16 mouse cellular contexts compared by ENCODE assay signal in the genomic region with DNA sequence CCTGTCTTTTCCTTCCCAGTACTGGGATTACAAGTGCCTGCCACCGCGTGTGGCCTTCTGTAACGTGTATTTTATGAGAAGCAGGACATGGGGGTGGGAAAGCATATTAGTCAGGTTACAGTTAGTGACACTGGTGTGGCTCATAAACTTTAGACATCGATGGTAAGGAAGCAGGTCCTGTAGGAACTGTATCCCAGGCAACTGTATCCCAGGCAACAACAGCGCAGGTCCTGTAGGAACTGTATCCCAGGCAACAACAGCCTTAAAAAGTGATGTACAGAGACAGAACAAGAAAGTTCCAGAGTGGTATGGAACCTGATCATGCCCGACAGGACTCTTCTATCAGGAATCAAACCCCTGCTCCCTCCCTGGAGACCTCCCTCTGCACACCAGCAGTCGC. TPM values are rescaled to one million over a fixed set of nuclear protein-coding genes. Genes with fewer than 3 reads are reported as not detected.
DNase-seq lines count a peak whose midpoint lies in the region; ATAC-seq lines count a peak whose summit lies in the region.
"Had no signal": no experiment of that assay in that cellular context is flagged by ENCODE, and none has a peak within 500 bp of the region (broad histone marks: within the 10 kb centered on the region; RNA-seq: fewer than 3 reads in every experiment).

No protein-coding gene starts in this region.

- no peak overlapping the region for H3K9ac ChIP-seq in kidney, embryonic 15.5 days
- no peak overlapping the region for H3K9ac ChIP-seq in midbrain, embryonic 15.5 days
- H3K9ac ChIP-seq: embryonic facial prominence, embryonic 15.5 days; forebrain, embryonic 15.5 days; heart, embryonic 13.5 days had no signal

- H3K36me3 ChIP-seq in kidney, embryonic 15.5 days, result peaks cover 31% of the 10 kb centered on the region
- peaks cover 10% of the 10 kb centered on the region for H3K36me3 ChIP-seq in midbrain, embryonic 15.5 days (replicated peaks)

- peak overlapping the region; percentile 86 for H3K27ac ChIP-seq in kidney, embryonic 15.5 days
- peak overlapping the region; percentile 40; the same call in 1 of the 2 replicates for H3K27ac ChIP-seq in midbrain, embryonic 15.5 days
- H3K27ac ChIP-seq: embryonic facial prominence, embryonic 15.5 days; forebrain, embryonic 15.5 days; heart, embryonic 13.5 days had no signal

- no peak overlapping the region for H3K4me2 ChIP-seq in kidney, embryonic 15.5 days
- no peak overlapping the region for H3K4me2 ChIP-seq in midbrain, embryonic 15.5 days
- H3K4me2 ChIP-seq: embryonic facial prominence, embryonic 15.5 days; forebrain, embryonic 15.5 days; heart, embryonic 13.5 days; liver, embryonic 11.5 days had no signal

- ATAC-seq in kidney, embryonic 15.5 days (replicated peaks; ENCODE audit: low FRiP score), result peak; percentile 61
- no peak for ATAC-seq in midbrain, embryonic 15.5 days (replicated peaks)
- ATAC-seq: CD4-positive, CD25-positive, alpha-beta regulatory T cell, adult 4 months; forebrain, embryonic 15.5 days had no signal

- H3K4me1 ChIP-seq in kidney, embryonic 15.5 days, result peaks cover 50% of the 10 kb centered on the region
- peaks cover 23% of the 10 kb centered on the region for H3K4me1 ChIP-seq in midbrain, embryonic 15.5 days

- 51% methylated on average over 7 of the region's 7 CpGs for WGBS in kidney, embryonic 15.5 days
- 59% methylated on average over 7 of the region's 7 CpGs for WGBS in midbrain, embryonic 15.5 days

- H3K4me3 ChIP-seq in kidney, embryonic 15.5 days (replicated peaks), result no peak overlapping the region
- H3K4me3 ChIP-seq in midbrain, embryonic 15.5 days, result no peak overlapping the region
- H3K4me3 ChIP-seq: embryonic facial prominence, embryonic 15.5 days; forebrain, embryonic 15.5 days; heart, embryonic 13.5 days had no signal

- no peaks in the 10 kb centered on the region for H3K9me3 ChIP-seq in kidney, embryonic 15.5 days (replicated peaks)
- H3K9me3 ChIP-seq in midbrain, embryonic 15.5 days, result no peaks in the 10 kb centered on the region
- H3K9me3 ChIP-seq: embryonic facial prominence, embryonic 15.5 days; forebrain, embryonic 15.5 days; heart, embryonic 13.5 days had no signal

- no peaks in the 10 kb centered on the region for H3K27me3 ChIP-seq in kidney, embryonic 15.5 days
- H3K27me3 ChIP-seq in midbrain, embryonic 15.5 days (replicated peaks), result no peaks in the 10 kb centered on the region
- H3K27me3 ChIP-seq: embryonic facial prominence, embryonic 15.5 days; forebrain, embryonic 15.5 days; heart, embryonic 13.5 days had no signal

- DNase-seq in kidney, postnatal 36 days, result no peak
- DNase-seq in right cerebral cortex, adult 18-20 months, result peak; percentile 41
- DNase-seq in right cerebral cortex, postnatal 25 days, result no peak
- DNase-seq in adrenal gland, postnatal 25 days, result no peak
- DNase-seq in MN1 (ENCODE audit: low spot score), result no peak
- DNase-seq: cerebellum, adult 11 months; layer of hippocampus, postnatal 36 days; retina, postnatal 1 day; thymus, adult 18-20 months had no signal

RNA-seq across cellular contexts. Expression of gene Cep295nl, which starts 20.8 kb away (rescaled TPM):
- polyA plus RNA-seq in kidney, embryonic 15.5 days (2015; fragmentation: Nextera tagmentation; extraction: Ambion mirVana), result 0.44 and 0.80 TPM in 2 replicates
- polyA plus RNA-seq in midbrain, embryonic 15.5 days (2015; fragmentation: Nextera tagmentation; extraction: Ambion mirVana), result 0.09 and 0.27 TPM in 2 replicates
- 1.1 and 3.4 TPM in 2 replicates for total RNA-seq in adrenal gland, postnatal 25 days (2021)
- polyA plus RNA-seq: forebrain, embryonic 15.5 days; liver, embryonic 11.5 days had no signal

RNA-seq across cellular contexts. Expression of gene Usp36, which starts 31.5 kb away (rescaled TPM):
- 21.8 and 24.2 TPM in 2 replicates for polyA plus RNA-seq in kidney, embryonic 15.5 days (2015; fragmentation: Nextera tagmentation; extraction: Ambion mirVana)
- polyA plus RNA-seq in midbrain, embryonic 15.5 days (2015; fragmentation: Nextera tagmentation; extraction: Ambion mirVana), result 20.1 and 23.1 TPM in 2 replicates
- 23.1 and 25.0 TPM in 2 replicates for total RNA-seq in adrenal gland, postnatal 25 days (2021)

RNA-seq across cellular contexts. Expression of gene Timp2, which starts 34.0 kb away (rescaled TPM):
- polyA plus RNA-seq in kidney, embryonic 15.5 days (2015; fragmentation: Nextera tagmentation; extraction: Ambion mirVana), result 84.4 and 87.7 TPM in 2 replicates
- polyA plus RNA-seq in midbrain, embryonic 15.5 days (2015; fragmentation: Nextera tagmentation; extraction: Ambion mirVana), result 83.4 and 83.6 TPM in 2 replicates
- 43.1 and 51.3 TPM in 2 replicates for total RNA-seq in adrenal gland, postnatal 25 days (2021)
